Mouse (Mus musculus): ENCODE data around the gene Tcl1. TPM values are rescaled to one million over a fixed set of nuclear protein-coding genes. Genes with fewer than 3 reads are reported as not detected.

The Tcl1 gene
- polyA plus RNA-seq (2015; fragmentation: Nextera tagmentation; extraction: Ambion mirVana), result not detected in 2 replicates

GRCm38 (mm10) chr12:105222601-105223319 lies at the start of gene Tcl1:
Gene Tcl1 (minus strand): TSS chr12:105222793.
- no peaks in the 10 kb centered on the region for H3K27me3 ChIP-seq
- H3K9ac ChIP-seq, result no peak within 1 kb of the TSS
- no peak for ATAC-seq (ENCODE audit: borderline replicate concordance, extremely low read depth, low FRiP score, low TSS enrichment)
- no peaks in the 10 kb centered on the region for H3K9me3 ChIP-seq
- no peak within 1 kb of the TSS for H3K4me2 ChIP-seq
- H3K4me1 ChIP-seq, result no peaks in the 10 kb centered on the region
- no peak within 1 kb of the TSS for H3K4me3 ChIP-seq
- H3K36me3 ChIP-seq, result no peaks in the 10 kb centered on the region
- no peak within 1 kb of the TSS for H3K27ac ChIP-seq
- 83% methylated on average over 22 of the region's 22 CpGs for WGBS

GRCm38 (mm10) chr12:105271016-105271965 lies 48.7 kb upstream of the Tcl1 start:
- H3K9me3 ChIP-seq, result no peaks in the 10 kb centered on the region
- no peaks in the 10 kb centered on the region for H3K4me1 ChIP-seq
- 32% methylated on average over 17 of the region's 17 CpGs for WGBS
- H3K4me2 ChIP-seq, result no peak overlapping the region
- ATAC-seq (ENCODE audit: borderline replicate concordance, extremely low read depth, low FRiP score, low TSS enrichment), result no peak
- H3K27me3 ChIP-seq, result no peaks in the 10 kb centered on the region
- no peak overlapping the region for H3K4me3 ChIP-seq
- H3K9ac ChIP-seq, result no peak overlapping the region
- H3K36me3 ChIP-seq, result no peaks in the 10 kb centered on the region
- no peak overlapping the region for H3K27ac ChIP-seq

- Histone ChIP-seq H3K4me2 (no peak overlapping the region), H3K4me1 (no peaks in the 10 kb centered on the region), H3K27me3 (no peaks in the 10 kb centered on the region), H3K36me3 (no peaks in the 10 kb centered on the region), H3K27ac (no peak overlapping the region), H3K9ac (no peak overlapping the region), H3K4me3 (no peak overlapping the region), H3K9me3 (no peaks in the 10 kb centered on the region)
- WGBS, result 65% methylated on average over 5 of the region's 5 CpGs
- ATAC-seq (ENCODE audit: borderline replicate concordance, extremely low read depth, low FRiP score, low TSS enrichment), result no peak
These were observed 44.5 kb upstream of the Tcl1 start for GRCm38 (mm10) chr12:105267076-105267475.

GRCm38 (mm10) chr12:105266096-105266495 lies 43.5 kb upstream of the Tcl1 start:
- Histone ChIP-seq H3K27ac (no peak overlapping the region), H3K9ac (no peak overlapping the region), H3K36me3 (no peaks in the 10 kb centered on the region), H3K27me3 (no peaks in the 10 kb centered on the region), H3K4me1 (no peaks in the 10 kb centered on the region), H3K4me2 (no peak overlapping the region), H3K4me3 (no peak overlapping the region), H3K9me3 (no peaks in the 10 kb centered on the region)
- no peak for ATAC-seq (ENCODE audit: borderline replicate concordance, extremely low read depth, low FRiP score, low TSS enrichment)
- WGBS, result 10% methylated on average over 3 of the region's 3 CpGs

- WGBS, result 26% methylated on average over 4 of the region's 4 CpGs
These were observed 36.6 kb upstream of the Tcl1 start for GRCm38 (mm10) chr12:105259221-105259620.

GRCm38 (mm10) chr12:105258787-105259186 lies 36.2 kb upstream of the Tcl1 start:
- H3K27me3 ChIP-seq, result no peaks in the 10 kb centered on the region
- WGBS, result 6% methylated on average over 9 of the region's 9 CpGs
- H3K4me1 ChIP-seq, result no peaks in the 10 kb centered on the region
- no peaks in the 10 kb centered on the region for H3K9me3 ChIP-seq
- H3K4me2 ChIP-seq, result no peak overlapping the region
- H3K36me3 ChIP-seq, result no peaks in the 10 kb centered on the region
- H3K4me3 ChIP-seq, result no peak overlapping the region
- no peak for ATAC-seq (ENCODE audit: borderline replicate concordance, extremely low read depth, low FRiP score, low TSS enrichment)
- no peak overlapping the region for H3K9ac ChIP-seq
- no peak overlapping the region for H3K27ac ChIP-seq

More at GRCm38 (mm10) chr12:105259221-105259620, 36.6 kb upstream of the Tcl1 start:
- H3K4me3 ChIP-seq, result no peak overlapping the region
- no peaks in the 10 kb centered on the region for H3K36me3 ChIP-seq
- no peak overlapping the region for H3K9ac ChIP-seq
- no peak for ATAC-seq (ENCODE audit: borderline replicate concordance, extremely low read depth, low FRiP score, low TSS enrichment)
- no peak overlapping the region for H3K4me2 ChIP-seq
- H3K27me3 ChIP-seq, result no peaks in the 10 kb centered on the region
- H3K27ac ChIP-seq, result no peak overlapping the region
- no peaks in the 10 kb centered on the region for H3K9me3 ChIP-seq
- no peaks in the 10 kb centered on the region for H3K4me1 ChIP-seq

- Histone ChIP-seq H3K4me1 (peaks cover 4% of the 10 kb centered on the region), H3K27ac (no peak overlapping the region), H3K4me2 (no peak overlapping the region), H3K4me3 (no peak overlapping the region), H3K36me3 (no peaks in the 10 kb centered on the region), H3K27me3 (no peaks in the 10 kb centered on the region), H3K9ac (no peak overlapping the region), H3K9me3 (no peaks in the 10 kb centered on the region)
- ATAC-seq (ENCODE audit: borderline replicate concordance, extremely low read depth, low FRiP score, low TSS enrichment), result no peak
- 91% methylated on average over 3 of the region's 3 CpGs for WGBS
These were observed 31.2 kb upstream of the Tcl1 start for GRCm38 (mm10) chr12:105253796-105254195.

- no peaks in the 10 kb centered on the region for H3K27me3 ChIP-seq
- H3K36me3 ChIP-seq, result no peaks in the 10 kb centered on the region
- no peak overlapping the region for H3K9ac ChIP-seq
- peak; percentile 64; the same call in 1 of the 2 replicates for ATAC-seq (ENCODE audit: borderline replicate concordance, extremely low read depth, low FRiP score, low TSS enrichment)
- no peaks in the 10 kb centered on the region for H3K9me3 ChIP-seq
- WGBS, result 2% methylated on average over 9 of the region's 9 CpGs
- no peak overlapping the region for H3K27ac ChIP-seq
- H3K4me2 ChIP-seq, result peak overlapping the region; percentile 38
- peaks cover 12% of the 10 kb centered on the region for H3K4me1 ChIP-seq
- H3K4me3 ChIP-seq, result 0 out of 2 replicates have a peak overlapping the region, but pooled peaks have one; percentile 9
These were observed 26.2 kb upstream of the Tcl1 start for GRCm38 (mm10) chr12:105248763-105249233.

- 76% methylated on average over 9 of the region's 9 CpGs for WGBS
- no peak overlapping the region for H3K4me3 ChIP-seq
- H3K36me3 ChIP-seq, result no peaks in the 10 kb centered on the region
- no peaks in the 10 kb centered on the region for H3K27me3 ChIP-seq
- no peaks in the 10 kb centered on the region for H3K4me1 ChIP-seq
- H3K27ac ChIP-seq, result no peak overlapping the region
- ATAC-seq (ENCODE audit: borderline replicate concordance, extremely low read depth, low FRiP score, low TSS enrichment), result no peak
- H3K9ac ChIP-seq, result no peak overlapping the region
- H3K9me3 ChIP-seq, result no peaks in the 10 kb centered on the region
- no peak overlapping the region for H3K4me2 ChIP-seq
These were observed 16.5 kb upstream of the Tcl1 start for GRCm38 (mm10) chr12:105239060-105239459.

- no peaks in the 10 kb centered on the region for H3K36me3 ChIP-seq
- H3K4me3 ChIP-seq, result no peak overlapping the region
- WGBS, result 75% methylated on average over 3 of the region's 3 CpGs
- H3K9ac ChIP-seq, result no peak overlapping the region
- no peaks in the 10 kb centered on the region for H3K9me3 ChIP-seq
- H3K4me2 ChIP-seq, result no peak overlapping the region
- no peaks in the 10 kb centered on the region for H3K4me1 ChIP-seq
- H3K27ac ChIP-seq, result no peak overlapping the region
- H3K27me3 ChIP-seq, result no peaks in the 10 kb centered on the region
- ATAC-seq (ENCODE audit: borderline replicate concordance, extremely low read depth, low FRiP score, low TSS enrichment), result no peak
These were observed 12.5 kb upstream of the Tcl1 start for GRCm38 (mm10) chr12:105235091-105235490.

- no peak overlapping the region for H3K4me2 ChIP-seq
- WGBS, result 69% methylated on average over 11 of the region's 11 CpGs
These were observed 11.8 kb upstream of the Tcl1 start for GRCm38 (mm10) chr12:105234362-105234761.

More at GRCm38 (mm10) chr12:105234362-105234761, 11.8 kb upstream of the Tcl1 start:
- Histone ChIP-seq H3K36me3 (no peaks in the 10 kb centered on the region), H3K27me3 (no peaks in the 10 kb centered on the region), H3K4me3 (no peak overlapping the region), H3K9ac (no peak overlapping the region), H3K4me1 (no peaks in the 10 kb centered on the region), H3K27ac (no peak overlapping the region), H3K9me3 (no peaks in the 10 kb centered on the region)
- ATAC-seq (ENCODE audit: borderline replicate concordance, extremely low read depth, low FRiP score, low TSS enrichment), result no peak
